Mouse (Mus musculus) urinary bladder, postnatal 14 days (tissue): Measurements from ENCODE around the gene Tmprss3.

Experiments
- DNase-seq: peaks from one replicate; pipeline ENCODE4 v3.0.0; 2021; ENCODE audit warnings: low spot score

Gene Tmprss3

DNA sequence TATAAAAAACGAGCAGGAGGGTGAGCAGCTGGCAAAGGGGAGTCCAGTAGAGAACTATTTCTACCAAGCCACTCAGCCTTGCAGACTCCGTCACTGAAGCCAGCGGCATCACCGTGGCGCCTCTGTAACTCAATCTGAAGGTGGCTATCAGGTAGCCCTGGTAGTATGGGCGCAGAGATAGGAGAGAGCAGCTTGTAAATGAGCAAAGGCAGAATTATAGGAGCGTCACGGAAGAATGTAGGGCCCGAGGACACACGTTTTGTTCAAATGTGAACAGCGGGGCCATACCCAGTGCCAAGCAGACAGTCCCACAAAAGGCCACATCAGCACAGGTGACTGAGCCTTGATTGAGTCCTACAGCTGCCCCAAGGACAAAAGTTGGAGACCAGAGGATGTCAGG lies at the start of gene Tmprss3:
Gene Tmprss3 (minus strand): TSS at position 101 of the 400 bp plus-strand sequence.
- no peak for DNase-seq

DNA sequence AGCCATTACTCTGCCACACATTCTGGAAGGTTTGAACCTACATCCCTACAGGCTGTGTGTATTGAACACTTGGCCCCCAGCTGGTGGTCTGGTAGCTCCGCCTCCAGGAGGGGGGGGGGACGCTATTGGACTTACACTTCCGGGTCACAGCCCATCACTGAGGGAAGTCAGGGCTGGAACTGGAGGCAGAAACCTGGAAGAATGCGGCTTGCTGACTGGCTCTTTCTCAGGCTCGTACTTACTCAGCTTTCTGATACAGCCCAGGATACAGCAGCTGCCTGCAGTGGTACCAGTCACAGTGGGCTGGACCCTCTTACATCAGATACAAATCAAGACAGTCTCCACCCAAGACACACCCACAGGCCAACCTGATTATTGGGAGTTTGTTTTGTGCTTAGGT lies 48.4 kb upstream of the Tmprss3 start:
- no peak for DNase-seq

DNA sequence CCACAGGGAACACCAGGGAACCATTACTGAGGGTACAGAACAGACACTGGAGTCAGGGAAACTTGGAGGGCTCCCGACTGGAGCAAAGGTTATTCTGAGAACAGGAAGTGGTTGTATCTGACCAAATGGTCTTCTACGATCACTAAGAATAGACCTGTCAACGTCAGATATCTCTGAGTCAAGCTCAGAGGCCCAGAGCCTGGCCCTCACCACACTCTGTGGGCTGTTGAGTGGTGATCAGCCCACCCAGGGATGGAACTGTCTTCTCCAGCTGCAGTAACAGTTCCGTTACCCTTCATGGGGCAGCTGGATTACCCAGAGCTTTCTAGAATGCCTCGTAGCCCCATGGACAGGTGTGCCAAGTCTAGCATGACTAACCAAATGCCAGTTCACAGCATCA lies 46.5 kb upstream of the Tmprss3 start:
- no peak for DNase-seq

DNA sequence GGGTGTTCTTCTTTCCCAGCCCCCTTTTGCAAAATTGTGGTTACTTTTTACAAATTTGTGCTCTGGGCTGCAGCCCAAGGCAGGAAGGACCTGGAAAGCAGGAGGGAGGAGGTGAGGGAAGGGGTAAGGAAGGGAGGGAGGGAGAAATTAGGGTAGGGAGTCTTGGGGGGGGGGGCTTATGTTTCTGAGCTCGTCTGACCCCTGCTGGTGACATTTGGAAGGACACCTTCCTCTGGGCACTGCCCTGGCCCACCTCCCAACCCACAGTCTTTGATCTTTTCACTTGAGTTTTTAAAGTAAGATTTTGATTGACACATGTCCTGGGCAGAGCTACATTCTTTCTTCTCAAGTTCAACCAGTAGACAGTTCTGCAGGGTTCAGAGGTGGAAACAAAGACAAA lies 44.0 kb upstream of the Tmprss3 start:
- DNase-seq, result no peak

DNA sequence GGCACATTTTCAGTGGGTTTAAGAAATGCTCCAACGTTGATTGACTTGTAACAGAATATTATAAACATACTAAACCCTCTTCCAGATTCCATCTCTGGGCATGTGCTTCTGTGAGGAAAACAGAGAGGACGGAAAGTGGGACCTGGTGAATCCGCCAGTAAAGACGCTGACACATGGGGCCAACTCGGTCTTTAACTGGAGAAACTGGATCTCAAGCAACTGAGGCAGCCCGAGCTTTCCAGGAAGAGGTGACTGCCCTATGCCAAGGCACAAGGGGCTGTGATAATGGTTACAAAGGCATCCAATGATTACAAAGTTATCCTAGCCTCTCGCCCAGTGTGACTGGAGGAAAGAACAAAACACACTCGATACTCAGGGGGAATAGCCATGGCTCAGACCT lies 42.4 kb upstream of the Tmprss3 start:
- DNase-seq, result no peak

DNA sequence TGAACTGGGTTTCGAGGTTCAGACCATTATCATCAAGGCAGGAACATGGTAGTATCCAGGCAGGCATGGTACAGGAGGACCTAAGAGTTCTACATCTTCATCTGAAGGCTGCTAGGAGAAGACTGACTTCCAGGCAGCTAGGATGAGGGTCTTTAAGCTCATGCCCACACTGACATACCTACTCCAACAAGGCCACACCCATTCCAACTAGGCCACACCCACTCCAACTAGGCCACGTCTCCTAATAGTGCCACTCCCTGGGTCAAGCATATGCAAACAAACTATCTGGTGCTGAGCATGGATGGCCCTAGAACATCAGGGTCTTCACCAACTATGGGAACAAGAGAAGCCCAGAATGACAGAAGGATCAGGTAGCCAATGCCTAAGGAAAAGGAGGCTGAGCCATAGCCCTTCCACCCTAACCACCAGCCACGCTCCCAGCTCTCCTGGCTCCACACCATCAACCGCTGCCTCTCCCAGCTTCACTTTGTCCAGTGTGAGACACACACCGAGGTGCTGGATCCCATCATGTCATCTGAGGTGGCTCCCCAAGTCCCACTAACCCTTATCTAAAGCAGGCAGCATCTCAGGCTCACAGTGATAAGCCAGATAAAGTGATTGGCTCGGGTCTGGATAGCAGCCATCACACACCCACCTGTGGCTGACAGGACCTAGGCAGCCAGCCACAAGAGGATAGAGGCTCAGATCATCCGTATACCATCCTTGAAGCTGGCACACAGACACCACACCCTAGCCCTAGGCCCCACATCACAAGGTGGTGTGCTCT lies 39.6 kb upstream of the Tmprss3 start:
- no peak for DNase-seq

DNA sequence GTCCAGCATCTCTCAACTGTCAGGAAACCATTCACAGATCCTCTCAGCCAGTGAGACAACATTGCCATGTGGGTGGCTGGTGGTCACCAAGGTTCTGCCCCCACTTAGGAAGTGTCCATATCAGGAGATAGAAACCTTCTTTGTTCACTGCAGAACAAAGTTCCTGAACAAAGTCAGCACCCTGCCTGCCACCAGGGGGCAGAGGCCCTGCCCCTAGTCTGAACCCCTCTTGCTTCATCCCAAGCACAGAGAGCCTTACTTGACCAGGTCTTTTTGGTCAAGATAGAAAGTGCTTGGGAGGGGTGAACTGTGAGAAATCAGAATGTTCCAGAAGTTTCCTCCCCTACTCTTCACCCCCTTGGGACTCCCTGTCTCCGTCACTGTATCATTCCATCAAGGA lies 37.1 kb upstream of the Tmprss3 start:
- DNase-seq, result no peak

DNA sequence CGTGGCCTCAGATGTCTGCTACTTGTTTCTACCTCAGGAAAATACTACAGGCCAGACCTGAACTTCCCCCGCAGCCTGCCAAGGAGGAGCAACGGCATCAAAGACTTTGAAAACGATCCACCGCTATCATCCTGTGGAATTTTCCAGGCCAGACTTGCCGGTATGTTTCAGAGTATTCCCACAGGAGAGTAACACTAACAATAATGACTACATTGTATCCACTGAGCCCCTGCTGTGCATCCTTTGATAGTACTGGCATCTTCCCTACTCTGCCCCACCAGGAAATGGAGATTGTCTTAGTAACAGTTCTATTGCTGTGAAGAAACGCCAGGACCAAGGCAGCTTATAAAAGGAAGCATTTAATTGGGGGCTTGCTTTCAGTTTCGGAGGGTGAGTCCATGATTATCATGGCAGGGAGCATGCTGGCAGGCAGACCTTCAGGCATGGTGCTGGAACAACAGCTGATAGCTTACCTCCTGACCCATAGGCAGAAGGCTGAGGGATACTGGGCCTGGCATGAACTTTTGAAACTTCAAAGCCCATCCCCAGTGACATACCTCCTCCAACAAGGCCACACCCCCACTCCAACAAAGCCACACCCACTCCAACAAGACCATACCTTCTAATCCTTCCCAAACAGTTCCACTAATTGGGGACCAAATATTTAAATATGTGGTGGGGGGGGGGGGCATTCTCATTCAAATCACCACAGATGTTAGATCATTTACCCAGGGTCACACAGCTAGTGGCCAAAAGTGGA lies 33.7 kb upstream of the Tmprss3 start:
- DNase-seq, result no peak

DNA sequence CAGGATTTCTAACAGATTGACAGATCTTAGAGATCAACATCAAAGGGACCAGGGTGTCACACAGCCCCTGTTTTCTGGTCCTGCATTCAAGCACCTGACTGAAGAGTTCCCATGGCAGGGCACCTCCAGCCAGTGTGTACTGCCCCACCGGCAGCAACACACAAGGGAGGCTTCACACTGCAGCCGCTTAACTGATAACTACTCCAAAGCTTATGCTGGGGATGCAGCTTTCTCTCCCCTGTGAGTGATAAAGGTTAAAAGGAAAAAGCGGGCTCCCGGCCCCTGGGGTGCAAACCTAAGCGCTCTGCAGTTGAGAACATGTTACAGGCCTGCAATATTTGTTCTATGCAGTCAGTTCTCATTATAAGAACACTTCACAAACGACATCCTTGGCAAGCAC lies 33.0 kb upstream of the Tmprss3 start:
- DNase-seq, result no peak

DNA sequence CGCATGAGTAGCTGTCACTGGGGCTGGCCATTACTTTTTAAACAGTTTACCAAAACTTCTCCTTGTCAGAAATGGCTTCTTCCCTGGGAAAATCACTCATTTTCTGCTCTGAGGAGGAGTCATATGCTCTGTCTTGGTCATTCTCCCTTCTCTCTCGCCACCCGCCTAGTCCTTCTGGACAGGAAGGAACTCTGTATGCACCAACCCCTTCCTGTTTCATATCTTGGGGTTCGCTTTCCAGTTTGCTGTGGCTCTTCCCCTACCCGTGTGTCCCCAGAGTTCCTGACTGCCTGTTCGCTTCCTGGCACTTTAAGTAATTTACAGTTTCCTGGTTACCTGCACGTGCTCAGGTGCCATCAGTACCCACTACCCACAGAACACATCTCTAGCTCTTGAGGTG lies 28.2 kb upstream of the Tmprss3 start:
- no peak for DNase-seq

DNA sequence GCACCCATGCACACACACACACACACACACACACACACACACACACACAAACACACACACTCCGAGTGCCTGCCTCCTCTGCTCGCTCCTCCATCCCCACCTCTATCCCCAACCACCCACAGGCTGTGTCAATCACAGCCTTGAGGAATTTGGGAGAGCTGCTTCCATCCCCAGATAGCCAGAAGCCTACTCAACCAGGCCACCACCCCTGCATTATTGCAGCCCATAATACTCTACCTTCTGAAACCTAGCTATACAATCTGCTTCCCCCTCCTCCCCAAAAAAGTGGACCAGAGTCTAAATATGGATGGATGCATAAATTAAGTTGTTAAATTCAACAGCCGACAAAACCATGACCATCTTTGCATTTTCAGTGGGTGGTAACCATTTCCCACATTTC lies 27.6 kb upstream of the Tmprss3 start:
- no peak for DNase-seq

DNA sequence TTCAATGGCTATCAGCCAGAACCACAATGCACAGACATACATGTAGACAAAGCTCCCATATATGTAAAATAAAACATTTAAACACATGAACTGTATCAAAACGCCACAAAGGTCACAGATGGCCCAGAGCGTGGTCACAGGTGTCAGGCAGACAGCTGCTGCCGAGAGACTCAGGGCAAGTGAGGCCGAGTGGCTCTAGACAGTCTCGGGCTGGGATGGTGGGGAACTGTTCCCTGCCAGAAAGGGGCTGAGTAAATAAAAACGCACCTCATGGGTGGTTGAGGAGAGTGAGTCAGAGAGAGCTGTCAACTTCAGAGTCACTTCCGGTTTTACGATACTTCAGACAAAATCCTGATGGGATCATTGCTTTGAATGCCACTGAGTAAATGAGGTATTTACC lies 25.8 kb upstream of the Tmprss3 start:
- DNase-seq, result no peak

DNA sequence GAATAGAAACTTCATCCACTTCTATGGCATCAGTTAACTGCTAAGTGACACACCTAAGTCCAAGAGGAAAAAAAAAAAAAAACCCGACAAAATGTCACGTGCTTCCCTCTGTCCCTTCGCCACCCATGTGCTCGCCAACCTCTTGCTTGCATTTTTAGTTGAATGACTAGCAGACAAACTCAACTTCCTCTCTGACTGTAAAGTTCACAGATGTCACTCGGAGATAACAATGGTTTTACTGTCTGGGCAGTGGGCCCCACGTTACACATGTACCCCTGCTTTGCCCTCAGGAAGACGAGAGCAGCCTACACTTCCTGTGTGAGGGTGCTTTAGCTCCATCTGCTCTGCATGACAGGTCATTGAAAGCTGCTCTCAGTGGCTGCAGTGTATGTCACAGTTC lies 25.1 kb upstream of the Tmprss3 start:
- no peak for DNase-seq

DNA sequence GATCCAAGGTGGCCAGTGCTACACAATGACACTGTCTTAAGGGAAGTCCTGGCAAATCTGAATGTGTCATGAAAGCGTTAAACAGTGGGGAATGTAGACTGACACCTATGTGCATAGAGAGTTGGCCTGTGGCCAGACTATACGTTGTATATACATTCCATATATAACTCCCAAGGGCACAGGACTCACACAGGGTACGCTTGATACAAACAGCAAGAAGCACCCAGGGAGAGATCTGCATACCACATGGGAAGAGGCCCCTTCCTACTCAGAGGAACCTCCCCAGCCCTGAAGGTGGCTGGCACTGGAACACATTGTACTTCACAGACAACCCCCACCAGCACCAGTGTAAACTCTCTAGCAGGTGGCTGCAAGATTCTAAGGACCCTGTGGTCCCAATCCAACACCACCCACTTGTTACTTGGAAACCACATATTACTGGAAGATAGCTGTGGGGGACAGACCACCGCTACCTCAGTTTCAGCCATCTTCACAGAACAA lies 24.1 kb upstream of the Tmprss3 start:
- no peak for DNase-seq

DNA sequence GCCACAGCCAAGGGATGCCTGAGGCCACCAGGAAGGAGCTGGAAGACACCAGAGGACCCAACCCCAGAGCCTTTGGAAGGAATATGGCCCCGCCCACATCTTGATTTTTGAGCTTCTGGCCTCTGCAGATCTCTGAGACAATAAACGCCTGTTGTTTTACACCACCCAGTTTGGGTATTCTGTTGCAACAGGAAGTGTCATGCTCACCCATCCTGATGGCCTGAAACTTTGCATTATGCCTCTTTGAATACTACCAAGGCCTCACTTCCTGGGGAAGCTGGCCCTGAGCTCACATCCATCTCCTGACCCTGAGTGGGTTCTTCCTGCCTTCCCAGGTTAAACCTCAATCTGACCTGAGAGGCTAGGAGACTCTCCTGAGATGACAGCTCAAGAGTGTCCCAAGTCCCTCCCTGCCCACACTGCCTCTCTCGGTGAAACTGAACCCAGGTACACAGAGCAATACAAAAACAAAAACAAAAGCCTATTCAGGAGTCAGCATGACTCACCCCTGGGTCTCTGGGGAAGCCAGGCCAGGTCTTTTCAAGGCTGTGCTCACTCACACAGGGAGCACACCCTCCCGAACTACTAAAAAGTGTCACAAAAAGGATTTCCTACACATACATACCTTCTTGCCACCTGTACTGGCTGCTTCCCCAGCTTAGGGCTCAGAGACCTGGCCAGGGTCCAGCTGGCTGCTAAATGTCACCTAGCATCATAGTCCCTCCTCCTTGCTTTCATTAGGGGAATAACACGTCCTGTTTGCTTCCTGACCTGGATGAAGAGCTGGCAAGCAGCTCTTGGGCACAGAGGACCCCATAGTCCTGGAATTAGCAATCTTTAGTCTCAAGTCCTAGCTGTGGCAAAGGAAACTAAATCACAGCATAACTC lies 17.5 kb upstream of the Tmprss3 start:
- DNase-seq, result no peak

DNA sequence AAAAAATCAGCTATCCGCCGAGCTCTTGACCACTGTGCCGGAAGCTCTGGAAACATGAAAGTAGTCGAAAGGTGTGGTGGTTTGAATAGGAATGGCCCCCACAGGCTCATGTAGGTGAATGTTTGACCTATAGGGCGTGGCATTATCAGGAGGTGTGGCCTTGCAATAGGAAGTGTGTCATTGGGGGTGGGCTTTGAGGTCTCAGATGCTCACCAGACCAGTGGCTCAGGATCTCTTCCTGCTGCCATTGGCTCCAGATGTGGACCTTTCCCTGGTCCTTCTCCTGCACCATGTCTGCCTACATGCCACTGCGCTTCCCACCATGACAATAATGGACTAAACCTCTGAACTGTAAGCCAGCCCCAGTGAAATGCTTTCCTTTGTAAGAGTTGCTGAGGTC lies 13.1 kb upstream of the Tmprss3 start:
- no peak for DNase-seq

DNA sequence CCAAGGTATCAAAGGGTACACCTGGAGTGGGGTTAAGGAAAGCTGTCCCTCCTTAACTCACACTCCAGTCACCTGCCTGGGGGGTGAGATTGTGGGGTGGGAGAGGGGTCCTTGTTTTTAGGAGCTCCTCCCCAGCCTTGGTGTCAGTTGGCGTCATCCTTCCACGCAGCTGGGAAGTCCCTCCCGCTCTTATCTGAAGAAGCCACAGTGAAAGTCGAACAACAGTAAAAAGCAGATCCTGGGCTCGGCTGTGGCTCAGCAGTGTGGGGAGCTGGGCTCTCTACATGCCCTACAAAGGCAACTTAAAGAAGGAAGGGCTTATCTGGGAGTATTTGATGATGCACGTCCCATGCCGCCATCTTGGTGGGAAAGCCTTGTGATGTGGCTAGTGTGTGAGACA lies 11.5 kb upstream of the Tmprss3 start:
- DNase-seq, result no peak

DNA sequence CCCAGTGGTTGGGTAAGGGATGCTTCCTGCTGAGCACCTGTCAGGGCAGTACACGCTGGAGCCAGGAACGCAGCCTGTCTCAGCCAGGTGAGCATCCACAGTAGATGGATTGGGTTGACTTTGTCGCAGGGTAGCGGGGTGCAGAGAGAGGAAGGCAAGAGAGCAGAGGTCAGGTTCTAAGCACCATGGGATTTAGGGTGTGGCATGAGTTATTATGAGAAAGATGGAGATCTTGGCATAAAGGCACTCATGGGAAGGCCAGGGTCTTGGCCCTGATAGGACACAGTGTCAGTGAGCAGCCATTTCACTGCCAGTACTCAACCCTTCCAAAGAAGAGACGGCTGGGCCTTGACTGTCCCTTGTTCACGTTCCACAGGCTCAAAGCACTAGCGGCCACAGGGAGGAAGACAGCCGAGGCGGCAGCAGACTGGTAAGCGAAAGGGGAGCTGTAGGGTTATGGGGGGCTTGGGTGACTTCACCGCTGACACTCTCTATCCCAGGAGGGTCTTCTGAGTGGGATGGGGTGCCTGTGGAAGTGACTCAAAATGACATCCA lies 10.7 kb upstream of the Tmprss3 start:
- no peak for DNase-seq

DNA sequence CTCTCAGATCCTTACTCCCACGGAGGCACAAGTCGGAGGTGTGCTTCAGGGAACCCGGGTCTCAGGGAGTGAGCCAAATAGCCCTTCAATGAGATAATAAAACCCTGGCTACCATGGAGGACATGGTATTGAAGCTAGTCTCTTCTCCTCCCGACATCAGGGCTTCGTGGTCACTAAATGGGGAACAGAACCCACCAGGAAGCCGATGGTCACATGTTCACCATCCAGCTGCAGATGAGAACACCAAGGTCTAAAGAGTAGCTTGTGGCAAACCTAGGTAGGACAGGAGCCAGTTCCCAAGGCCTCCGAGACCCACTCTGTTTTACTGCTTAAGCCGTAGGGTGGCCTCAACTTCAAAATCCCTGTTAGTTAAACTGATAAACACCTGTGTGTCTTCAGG lies 9.9 kb upstream of the Tmprss3 start:
- no peak for DNase-seq

DNA sequence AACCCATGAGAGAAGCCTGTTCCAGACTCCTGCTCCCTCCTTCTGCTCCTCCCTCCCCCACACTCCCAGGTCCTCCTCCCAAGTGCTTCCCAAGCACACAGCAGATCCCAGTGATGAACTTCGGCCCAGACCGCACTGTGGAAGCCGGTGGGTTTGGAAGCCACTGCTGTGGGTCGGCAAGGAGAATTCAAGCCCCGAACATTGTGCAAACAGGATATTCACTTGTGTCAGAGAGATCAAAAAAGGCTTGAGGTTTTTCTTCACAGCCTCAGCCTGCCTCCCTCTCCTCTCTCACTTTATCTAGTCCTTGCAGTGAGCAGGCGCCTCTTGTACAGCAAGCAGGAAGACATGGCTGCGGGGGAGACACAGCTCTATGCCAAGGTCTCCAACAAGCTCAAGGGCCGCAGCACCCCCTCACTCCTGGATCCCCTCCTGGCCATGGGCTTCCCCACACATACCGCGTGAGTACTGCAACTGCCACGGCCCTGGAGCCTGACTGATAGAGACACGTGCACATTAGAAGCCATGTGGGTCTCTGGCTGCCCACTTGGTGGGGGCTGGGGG lies 9.1 kb upstream of the Tmprss3 start, which contains the start of gene Ubash3a:
Gene Ubash3a (plus strand): TSS at position 103 of the 564 bp plus-strand sequence.
- DNase-seq, result no peak

DNA sequence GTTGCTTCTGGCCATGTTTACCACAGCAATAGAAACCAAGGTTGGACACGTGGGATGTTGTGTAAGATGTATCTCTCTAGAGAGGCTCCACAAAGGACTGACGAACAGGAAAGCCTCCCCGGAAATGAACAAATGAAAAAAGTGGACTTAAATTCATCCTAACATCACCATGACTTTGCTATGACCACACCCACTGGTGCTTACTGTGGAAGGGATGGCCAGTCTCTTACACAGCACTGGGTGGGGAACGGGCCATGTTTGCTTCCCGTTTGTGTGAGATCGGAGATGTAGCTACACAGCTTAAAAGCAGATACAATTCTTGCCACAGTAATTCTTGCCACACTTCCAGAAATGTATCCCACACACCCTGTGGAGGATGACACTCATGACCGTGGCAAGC lies 2.5 kb downstream of the Tmprss3 start:
- DNase-seq, result no peak

DNA sequence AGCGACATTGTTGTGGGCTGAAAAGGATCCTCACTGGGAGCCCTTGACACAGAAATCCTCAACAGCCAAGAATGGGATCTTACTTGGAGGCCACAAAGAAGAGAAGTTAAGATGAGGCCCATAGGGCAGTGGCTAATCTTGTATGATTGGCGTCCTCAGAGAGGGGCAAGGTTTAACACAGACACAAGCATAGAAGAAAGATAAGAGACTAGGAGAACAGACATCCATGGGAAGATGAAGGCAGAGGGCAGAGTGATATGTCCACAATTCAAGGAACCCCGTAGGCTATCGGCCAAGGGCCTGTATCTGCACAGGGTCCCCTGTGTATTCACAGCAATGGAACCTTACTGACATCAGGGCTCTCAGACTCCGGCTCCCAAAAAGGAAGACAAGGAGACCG lies 3.6 kb downstream of the Tmprss3 start:
- no peak for DNase-seq
